Mouse (Mus musculus): ENCODE results near the gene Serpine2. TPM values are rescaled to one million over a fixed set of nuclear protein-coding genes. Genes with fewer than 3 reads are reported as not detected.

Gene Serpine2
- 10 to 100 TPM; 41.6 to 45.5 TPM for total RNA-seq (2021)
- long read RNA-seq, experiment 1, transcript Serpine2-201 (9 exons, 2,210 nt): major isoform, 92 of 103 reads
- long read RNA-seq, experiment 1, partial matches to known transcripts: 3 of 103 reads
- long read RNA-seq, experiment 1, other reads (novel, unspliced or antisense): 8 of 103 reads
- long read RNA-seq, experiment 2, transcript Serpine2-201 (9 exons, 2,210 nt): major isoform, 102 of 106 reads
- long read RNA-seq, experiment 2, partial matches to known transcripts: 1 of 106 reads
- long read RNA-seq, experiment 2, other reads (novel, unspliced or antisense): 3 of 106 reads

DNA sequence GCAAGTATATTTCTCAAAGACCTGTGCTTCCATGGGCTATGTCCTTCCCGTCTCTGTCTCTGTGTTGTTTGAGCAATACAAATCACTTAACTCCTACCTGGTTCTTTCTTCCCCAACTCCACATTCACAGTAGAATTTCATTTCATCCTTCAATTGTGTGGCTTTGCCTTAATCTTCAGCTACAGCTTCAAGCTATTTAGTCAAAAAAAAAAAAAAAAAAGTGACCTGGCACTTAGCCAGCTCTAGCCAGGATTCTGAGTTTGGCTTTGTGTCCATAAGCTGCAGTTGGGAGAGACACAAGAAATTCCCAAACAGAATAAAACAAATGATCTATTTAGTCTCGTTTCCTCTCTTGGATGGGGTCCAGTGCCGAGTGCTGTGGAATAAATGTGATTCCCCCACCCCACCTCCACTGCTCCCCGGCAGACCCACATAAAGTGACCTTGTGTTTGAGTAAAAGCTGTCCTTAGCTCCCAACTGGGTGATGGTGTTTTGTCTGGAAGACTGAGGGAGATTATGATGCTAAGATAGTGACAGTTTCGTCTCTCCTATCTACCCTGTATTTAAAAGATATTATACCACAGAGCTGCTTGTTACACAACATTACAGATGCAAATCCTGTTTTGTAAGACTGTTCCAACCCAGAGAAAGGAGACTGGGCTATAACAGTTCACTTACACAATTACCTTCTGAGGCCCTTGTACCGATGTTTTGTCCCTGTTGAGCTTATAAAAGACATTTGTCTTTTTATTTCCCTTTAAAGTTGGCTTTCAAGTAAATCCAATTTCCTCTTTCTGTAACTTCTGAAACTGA lies at the start of gene Serpine2:
TSS of gene Serpine2 (minus strand) at position 51 of the 813 bp plus-strand sequence.
- DNase-seq: no peak
- intact Hi-C loops (cut with DNase I; ENCODE audit: low total_unique reads): no loop called here

DNA sequence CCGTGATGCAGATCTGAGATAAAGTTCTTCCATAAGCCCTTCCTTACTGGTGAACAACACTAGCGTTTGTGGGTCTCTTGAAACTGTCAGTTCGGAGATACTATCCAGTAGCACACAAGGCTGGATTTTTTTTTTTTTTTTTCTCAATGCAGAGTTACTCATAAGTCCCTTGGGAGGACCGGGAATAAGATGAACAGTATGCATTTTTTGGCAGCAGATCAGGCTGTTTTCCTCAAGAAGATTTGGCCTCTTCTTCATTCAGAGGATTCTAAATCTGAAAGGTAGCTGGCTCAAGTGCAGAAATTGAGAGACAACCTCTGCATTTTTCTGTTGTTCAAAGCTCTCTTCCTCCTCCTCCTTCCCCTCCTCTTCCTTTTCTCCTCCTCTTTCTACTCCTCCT lies 46.8 kb upstream of the Serpine2 start:
- no peak for DNase-seq
- intact Hi-C loops (cut with DNase I; ENCODE audit: low total_unique reads): no loop called here

DNA sequence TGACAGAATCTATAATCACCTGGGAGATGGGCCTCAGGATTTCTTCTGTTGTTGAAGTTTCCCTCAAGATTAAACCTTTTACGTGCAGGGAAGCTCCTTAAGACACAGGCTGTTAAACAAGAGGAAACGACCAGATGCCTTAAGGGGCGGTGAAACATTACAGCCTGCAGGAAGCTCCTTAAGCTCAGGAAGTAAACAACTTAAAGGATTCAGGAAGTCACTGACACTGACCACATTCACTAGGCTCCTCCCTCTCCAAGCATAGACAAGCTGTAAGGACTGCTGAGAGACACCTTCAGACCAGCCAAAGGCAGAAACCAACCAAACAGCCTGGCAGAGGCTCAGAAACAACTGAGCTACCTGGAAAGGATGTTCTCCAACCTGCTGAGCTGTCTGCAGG lies 44.3 kb upstream of the Serpine2 start:
- intact Hi-C loops (cut with DNase I; ENCODE audit: low total_unique reads): no loop called here
- DNase-seq: no peak

DNA sequence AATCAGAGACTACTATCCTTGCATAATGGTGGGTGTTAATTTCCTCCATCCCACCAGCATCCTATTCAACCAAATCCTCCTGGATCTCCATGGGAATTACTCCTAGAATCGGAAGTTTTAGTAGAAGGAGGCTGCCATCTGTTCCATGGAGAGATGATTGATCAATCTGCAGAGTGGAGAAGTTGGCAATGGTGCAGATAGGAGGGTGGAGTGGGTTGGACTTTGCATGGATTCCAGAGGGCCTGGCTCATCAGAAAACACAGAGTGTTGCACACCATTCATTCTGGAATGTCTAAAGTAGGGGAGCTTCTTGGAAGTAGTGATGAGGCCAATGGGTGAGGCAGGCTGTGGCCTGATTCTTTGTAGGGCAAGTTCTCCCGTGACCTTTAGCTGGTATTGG lies 41.9 kb upstream of the Serpine2 start:
- no peak for DNase-seq
- intact Hi-C loops (cut with DNase I; ENCODE audit: low total_unique reads): no loop called here

DNA sequence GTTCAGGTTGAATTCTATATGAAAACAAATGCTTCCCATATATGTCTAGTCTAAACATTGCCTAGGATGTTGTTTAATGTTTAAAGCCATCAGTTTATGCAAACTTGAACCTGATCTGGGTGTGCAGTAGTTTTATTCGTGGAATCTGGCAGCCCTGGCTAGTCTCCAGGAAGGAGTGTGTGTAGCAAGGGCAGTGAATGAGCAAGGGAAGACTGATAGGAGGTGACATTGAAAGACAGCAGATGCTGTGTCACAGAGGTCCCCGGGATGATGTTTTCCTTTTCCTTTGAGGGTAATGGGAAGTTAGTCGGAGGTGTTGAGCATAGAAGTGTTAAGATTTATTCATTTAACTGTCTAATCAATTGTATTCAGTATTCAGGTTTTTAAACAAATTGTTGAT lies 21.7 kb upstream of the Serpine2 start:
- intact Hi-C loops (cut with DNase I; ENCODE audit: low total_unique reads): no loop called here
- no peak for DNase-seq

DNA sequence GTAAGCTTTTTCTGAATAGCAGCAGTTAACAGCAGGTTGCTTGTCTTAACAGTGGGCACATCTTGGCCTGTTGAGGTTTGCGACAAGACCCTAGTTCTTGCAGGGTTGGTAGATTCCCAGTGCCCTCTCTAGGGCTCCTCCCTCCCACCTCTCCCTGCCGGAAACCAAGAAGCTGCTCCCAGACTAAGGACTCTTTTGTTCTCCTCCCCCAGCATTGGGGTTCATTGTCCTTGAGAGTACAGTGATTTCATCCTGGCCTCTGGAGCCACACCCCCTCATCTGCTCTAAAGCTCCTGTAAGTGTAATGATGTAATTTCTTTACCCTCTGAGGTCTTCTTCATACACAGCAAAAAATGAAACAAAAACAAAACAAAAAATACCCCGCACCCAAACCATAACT lies 13.8 kb upstream of the Serpine2 start:
- no peak for DNase-seq
- intact Hi-C loops (cut with DNase I; ENCODE audit: low total_unique reads): no loop called here

DNA sequence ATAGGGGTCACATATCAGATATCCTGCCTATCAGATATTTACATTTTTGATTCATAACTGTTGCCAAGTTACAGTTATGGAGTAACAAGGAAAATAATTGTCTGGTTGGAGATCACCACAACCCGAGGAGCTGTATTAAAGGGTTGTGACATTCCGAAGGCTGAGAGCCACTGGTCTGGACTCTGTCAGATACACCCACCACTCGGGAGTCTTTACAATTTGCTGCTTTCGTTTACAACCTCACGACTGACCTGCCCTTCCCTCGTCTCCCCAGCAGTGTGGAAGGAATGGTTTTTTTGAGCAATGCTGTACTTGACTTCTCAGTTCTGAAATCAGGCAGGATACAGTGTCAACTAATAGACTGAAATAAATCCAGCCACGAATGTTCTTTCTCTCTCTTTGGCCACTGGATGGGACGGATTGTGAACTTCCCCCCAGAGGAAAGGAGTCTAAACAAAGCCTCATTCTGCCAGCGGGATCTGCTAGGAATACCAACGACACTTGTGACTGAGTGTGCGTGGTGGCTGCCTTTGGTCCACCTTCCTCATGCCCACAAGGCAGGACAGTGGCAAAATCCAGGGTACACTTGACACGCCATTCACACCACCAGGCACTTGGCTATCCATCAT lies 455 bp downstream of the Serpine2 start:
- no peak for DNase-seq
- intact Hi-C loops (cut with DNase I; ENCODE audit: low total_unique reads): no loop called here

DNA sequence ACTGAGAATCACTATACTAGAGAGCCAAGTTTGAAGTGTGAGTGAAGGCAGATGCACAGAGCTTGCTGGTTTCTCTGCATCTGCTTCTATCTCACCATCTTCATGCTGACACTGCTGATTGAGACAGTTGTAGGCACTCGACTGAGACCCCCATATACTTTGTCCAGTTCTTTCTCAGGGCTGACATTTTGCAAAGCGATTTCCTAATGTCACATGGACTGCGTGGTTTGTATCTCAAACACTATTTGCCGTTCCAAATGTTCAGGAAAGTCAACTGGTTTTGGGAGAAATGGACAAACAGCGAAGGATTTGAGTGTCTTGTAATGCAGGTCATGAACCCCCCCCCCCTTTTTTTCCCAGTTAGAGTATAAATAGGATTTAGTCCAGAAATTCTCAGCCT lies 1.0 kb downstream of the Serpine2 start:
- DNase-seq: no peak
- intact Hi-C loops (cut with DNase I; ENCODE audit: low total_unique reads): no loop called here

DNA sequence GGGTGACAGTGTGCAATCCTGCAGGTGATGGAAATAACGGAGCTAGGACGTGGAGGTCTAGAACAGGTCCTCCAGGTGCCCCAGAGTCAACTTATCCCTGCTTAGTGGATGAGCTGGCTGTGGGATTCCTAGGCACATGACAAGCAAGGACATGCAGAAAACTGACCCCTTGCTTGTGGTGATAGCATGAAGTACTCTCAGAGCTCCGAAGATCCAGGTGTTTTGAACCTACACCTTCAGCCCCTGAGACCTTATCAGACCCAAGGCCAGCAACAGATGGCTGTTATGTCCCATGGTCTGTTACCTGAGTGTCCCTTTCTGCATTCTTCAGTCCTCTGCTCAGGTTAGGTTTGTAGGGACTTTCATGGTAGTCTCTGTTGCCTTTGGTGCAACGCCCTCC lies 2.0 kb downstream of the Serpine2 start:
- intact Hi-C loops (cut with DNase I; ENCODE audit: low total_unique reads): no loop called here

DNA sequence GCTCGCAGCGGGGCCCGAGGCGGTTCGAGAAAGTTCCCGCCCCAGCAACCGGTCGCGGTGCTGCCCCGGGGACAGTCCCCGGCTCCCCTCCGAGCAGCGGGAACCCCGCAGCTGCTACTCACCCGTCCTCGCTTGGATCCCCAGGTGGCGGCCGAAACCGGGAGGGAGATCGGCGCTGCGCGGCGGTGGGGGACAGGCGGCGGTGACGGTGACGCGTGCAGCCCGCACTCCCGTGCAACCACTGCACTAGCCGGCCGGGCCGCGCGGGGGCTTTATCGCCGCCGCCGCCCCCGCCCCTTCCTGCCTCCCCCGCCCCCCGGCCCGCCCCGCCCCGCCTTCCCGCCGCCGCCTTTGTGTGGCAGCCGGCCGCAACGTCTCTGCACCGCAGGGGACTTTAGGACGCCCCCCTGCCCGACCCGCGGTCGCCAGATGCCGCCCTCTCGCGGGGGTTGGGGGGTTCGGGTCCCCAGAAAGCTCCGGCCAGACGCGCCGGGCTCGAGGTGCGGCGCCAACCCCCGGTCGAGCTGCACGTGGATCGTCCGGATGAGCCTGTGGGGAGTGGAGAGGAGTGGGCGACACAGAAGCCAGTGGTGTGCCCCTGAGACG lies 2.5 kb downstream of the Serpine2 start:
- DNase-seq: peak; percentile 10
- intact Hi-C loops (cut with DNase I; ENCODE audit: low total_unique reads): no loop called here

More for the DNA sequence above, 2.0 kb downstream of the Serpine2 start:
- no peak for DNase-seq

DNA sequence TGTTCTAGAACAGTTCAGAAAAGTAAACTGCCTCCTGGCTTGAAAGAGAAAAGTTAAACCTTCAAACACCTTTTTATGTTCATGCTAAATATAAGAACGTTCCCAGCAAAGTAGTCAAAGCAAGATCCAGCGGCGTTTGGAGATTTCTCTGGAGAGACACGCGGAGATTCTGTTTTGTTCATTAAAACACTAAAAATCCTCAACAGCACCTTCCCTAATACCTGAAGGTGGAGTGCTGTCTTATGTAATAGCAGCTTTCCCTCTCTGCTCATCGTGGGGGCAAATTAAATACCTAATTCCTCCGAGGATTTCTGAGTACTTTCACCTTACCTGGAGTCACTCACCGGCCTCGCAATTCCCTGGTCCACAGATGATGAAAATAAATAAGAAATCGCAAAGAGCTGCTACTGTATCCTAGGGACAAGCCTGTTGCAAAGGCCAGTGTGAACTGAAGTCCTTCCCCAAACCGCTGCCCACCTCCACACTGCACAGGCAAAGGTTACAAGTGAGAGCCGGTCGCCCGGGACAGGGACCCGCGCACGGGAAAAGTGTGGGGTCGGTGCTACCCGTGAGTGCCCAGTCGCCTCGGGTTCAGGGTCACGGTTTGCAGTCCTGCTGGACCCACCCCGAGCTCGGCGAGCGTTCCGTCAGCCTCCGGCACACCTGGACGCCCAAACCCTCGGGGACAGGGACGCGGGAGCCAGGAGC lies 3.1 kb downstream of the Serpine2 start:
- DNase-seq: peak; percentile 24
- intact Hi-C loops (cut with DNase I; ENCODE audit: low total_unique reads): no loop called here

DNA sequence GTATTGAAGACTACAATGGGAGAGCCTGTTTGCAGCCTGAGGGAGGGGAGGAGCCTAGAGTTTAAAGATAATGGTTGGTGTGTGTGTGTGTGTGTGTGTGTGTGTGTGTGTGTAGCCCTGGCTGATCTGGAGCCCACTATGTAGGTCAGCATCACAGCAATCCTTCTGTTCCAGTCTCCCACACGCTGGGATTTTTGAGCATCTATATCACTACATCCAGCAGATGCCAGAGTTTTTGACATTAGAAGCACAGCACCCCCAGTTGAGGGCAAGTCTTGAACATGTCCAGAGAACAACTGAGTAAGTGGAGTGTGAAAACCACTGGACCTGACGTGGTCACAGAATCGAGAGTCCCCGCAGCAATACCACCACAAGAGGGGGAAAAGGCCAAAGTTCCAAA lies 4.2 kb downstream of the Serpine2 start:
- intact Hi-C loops (cut with DNase I; ENCODE audit: low total_unique reads): no loop called here

DNA sequence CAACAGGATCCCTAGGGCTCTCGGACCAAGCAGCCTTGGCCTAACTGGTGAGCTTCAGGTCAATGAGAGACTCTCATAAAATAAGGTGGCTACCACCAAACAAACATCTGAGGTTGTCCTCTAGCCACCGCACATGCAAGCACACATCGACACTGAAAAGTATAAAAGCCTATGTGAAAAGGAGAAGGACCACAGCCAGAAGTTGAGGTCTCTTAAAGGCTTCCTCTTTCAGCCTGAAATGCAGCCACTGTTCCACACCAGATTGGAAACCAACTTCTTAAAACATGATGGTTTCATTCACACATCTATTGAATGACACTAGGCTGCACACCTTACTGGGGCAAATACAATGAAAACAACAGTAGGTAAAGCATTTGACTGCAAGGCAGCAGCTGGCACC lies 7.5 kb downstream of the Serpine2 start:
- intact Hi-C loops (cut with DNase I; ENCODE audit: low total_unique reads): no loop called here

More for the DNA sequence above, 4.2 kb downstream of the Serpine2 start:
- DNase-seq: no peak

DNA sequence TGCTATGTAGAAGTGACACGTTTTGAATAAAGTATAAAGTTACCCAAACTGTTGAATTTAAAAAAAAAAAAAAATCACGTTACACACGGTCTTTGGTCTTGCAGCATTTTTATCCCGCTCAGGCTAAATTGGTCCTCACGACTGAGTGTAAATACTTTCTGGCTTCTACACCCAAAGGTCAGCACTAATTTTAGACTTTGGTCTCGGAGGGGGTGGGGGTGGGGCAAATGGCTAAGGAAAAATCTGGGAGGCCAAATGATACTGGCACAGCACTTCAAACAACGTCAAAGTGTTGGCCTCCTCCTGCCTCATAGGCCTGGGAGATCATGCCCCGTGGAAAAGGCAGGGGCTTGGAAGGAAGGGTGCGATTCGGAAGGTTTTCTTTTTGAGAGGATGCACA lies 10.6 kb downstream of the Serpine2 start:
- DNase-seq: no peak
- intact Hi-C loops (cut with DNase I; ENCODE audit: low total_unique reads): no loop called here

More for the DNA sequence above, 7.5 kb downstream of the Serpine2 start:
- DNase-seq: no peak

DNA sequence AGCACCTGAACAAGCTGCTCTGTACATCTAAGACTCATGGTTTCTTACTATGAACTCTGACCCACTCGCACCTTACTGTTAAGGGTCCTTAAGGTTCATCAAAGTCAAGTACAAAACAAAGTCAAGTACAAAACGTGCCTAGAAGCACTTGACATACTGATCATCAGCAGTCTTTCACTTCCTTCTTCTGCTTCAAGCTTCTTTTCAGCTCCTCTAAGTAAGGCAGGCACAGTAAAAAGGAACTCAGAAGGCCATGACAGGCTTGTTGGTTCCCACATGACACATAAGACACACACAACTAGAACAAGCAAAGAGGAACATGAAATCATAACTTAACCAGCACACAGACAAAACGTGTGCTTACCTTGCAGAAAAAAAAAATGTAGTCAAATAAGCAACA lies 12.3 kb downstream of the Serpine2 start:
- DNase-seq: no peak
- intact Hi-C loops (cut with DNase I; ENCODE audit: low total_unique reads): no loop called here

DNA sequence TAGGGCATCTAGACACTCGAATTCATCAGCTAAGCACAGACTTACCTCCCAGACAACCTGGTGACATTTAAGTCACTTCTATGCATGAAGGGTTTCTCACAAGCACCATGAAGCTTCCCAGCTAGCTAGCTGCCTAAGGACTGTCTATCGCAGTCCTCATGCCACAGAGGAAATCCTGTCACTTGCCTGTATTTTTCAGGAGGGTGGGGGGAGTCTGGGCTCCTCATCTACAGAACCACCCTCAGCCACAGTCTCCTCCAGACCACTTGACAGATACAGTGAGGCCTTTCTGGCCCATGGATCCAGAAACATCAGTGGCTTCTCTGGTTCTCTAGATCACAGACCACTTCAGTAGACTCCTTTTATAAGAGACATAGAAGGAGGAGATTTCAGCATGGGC lies 14.1 kb downstream of the Serpine2 start:
- DNase-seq: no peak
- intact Hi-C loops (cut with DNase I; ENCODE audit: low total_unique reads): no loop called here

DNA sequence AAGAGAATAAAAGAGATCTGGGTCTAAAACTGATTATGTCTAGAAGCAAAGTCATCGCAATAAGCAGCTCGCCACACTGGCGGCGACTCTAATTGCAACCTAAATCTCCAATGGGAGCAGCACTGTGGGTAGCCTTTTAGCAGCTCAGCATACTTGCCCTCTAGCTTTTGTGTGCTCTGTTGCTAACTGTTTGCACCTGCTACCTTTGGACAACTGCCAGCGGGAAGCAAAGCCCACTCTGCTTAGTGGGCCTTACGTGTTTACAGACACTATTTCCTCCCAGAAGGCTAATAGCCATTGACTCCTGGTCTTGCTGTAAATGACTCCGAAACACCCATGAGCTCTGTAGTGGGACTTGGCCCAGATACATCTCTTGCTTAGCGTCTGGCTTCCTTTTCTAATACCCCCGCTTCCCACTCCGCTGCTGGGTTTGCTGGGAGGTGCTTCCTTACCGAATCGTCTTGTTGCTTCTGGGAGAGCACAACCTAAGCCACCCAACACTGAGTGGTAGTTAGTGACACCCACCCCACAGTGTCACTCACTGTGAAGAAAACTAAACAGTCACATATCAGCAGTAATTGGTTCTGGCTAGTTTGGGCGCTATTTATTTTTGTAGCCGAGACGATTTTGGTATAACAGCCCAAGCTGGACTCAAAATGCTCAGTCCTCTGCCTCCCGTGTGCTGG lies 28.1 kb downstream of the Serpine2 start:
- DNase-seq: no peak
- intact Hi-C loops (cut with DNase I; ENCODE audit: low total_unique reads): no loop called here

DNA sequence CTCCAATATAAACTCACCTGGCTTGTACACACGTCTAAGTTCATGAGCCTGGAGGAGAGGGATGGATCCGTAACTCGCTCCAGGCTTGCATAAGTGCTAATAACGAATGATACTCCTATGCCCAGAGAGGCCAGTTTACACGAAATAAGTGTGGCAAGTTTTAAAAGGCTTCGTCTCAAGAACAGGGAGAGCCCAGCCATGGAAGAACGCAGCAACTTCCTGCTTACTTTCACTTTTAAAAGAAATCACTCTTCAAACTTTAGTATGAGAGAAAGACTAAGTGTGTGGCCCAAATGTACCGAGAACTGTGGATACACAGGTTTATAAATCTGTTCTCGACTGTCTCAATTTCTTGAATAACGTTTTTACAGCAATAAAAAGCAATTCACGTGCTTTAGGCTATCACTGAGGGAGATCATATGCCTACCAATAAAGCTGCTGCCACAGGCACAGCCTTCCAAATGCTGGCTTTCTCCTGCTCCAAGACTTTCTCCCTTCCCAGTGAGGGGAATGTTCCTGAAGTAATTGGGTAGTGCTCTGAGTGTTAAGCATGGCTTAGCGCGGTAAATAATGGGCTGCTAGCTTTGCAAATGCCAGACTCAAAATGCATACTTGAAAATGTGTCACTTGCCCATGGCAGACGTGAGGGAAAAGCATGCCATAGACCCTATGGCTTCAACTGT lies 36.9 kb downstream of the Serpine2 start:
- DNase-seq: no peak
- intact Hi-C loops (cut with DNase I; ENCODE audit: low total_unique reads): no loop called here
